Mouse (Mus musculus) ES-Bruce4 (cell line): ENCODE results near the gene Pld5. TPM values are rescaled to one million over a fixed set of nuclear protein-coding genes. Genes with fewer than 3 reads are reported as not detected.
A peak's percentile ranks its signal among the peaks of the same experiment; 100 is the strongest.

ENCODE experiments used
- H3K27ac ChIP-seq: 2 replicates; pipeline ENCODE4 v1.5.1; 2012; ENCODE audit warnings: low read length, inconsistent platforms; ENCODE audit not compliant: insufficient read depth
- H3K27me3 ChIP-seq: 2 replicates; pipeline ENCODE4 v1.6.1; 2012; ENCODE audit warnings: mild to moderate bottlenecking, low read length, inconsistent platforms; ENCODE audit not compliant: control insufficient read depth, poor library complexity, insufficient read depth, severe bottlenecking
- H3K36me3 ChIP-seq: 2 replicates; pipeline ENCODE4 v1.6.1; 2012; ENCODE audit warnings: inconsistent platforms, mild to moderate bottlenecking, low read length, moderate library complexity; ENCODE audit not compliant: control insufficient read depth, poor library complexity, insufficient read depth, severe bottlenecking
- H3K4me1 ChIP-seq: one replicate; pipeline ENCODE4 v1.8.1; 2011; ENCODE audit warnings: low read length; ENCODE audit not compliant: control insufficient read depth, insufficient read depth
- H3K4me3 ChIP-seq: 2 replicates; pipeline ENCODE4 v1.5.1; 2011; ENCODE audit warnings: low read depth, mild to moderate bottlenecking, low read length
- H3K9ac ChIP-seq: 2 replicates; pipeline ENCODE4 v1.6.1; 2012; ENCODE audit warnings: low read depth, mild to moderate bottlenecking, inconsistent platforms; ENCODE audit not compliant: poor library complexity, severe bottlenecking
- H3K9me3 ChIP-seq: replicated peaks from 2 replicates; pipeline ENCODE4 v1.6.1; 2012; ENCODE audit warnings: mild to moderate bottlenecking, low read length, inconsistent platforms; ENCODE audit not compliant: control insufficient read depth, poor library complexity, insufficient read depth, severe bottlenecking
- CTCF ChIP-seq: IDR thresholded peaks from one replicate; pipeline ENCODE4 v1.8.1; 2011; ENCODE audit warnings: low read depth, low read length
- EP300 ChIP-seq: IDR thresholded peaks from 2 replicates; pipeline ENCODE4 v1.6.1; 2011; ENCODE audit warnings: low read depth, low read length; ENCODE audit not compliant: insufficient read depth
- POLR2A ChIP-seq: IDR thresholded peaks from one replicate; pipeline ENCODE4 v1.8.1; 2011; ENCODE audit warnings: low read length; ENCODE audit not compliant: insufficient read depth
- polyA plus RNA-seq: library from polyadenylated mRNA; stranded (reverse); fragments of >200 nt; gene quantifications from 2 replicates; pipeline ENCODE4 v1.2.4, GENCODE M21; 2011; ENCODE audit warnings: low read depth; ENCODE audit not compliant: missing spikeins, insufficient read depth, insufficient read length

The Pld5 gene
- polyA plus RNA-seq: 0.36 TPM in 1 of 2 replicates, not detected in the other

DNA sequence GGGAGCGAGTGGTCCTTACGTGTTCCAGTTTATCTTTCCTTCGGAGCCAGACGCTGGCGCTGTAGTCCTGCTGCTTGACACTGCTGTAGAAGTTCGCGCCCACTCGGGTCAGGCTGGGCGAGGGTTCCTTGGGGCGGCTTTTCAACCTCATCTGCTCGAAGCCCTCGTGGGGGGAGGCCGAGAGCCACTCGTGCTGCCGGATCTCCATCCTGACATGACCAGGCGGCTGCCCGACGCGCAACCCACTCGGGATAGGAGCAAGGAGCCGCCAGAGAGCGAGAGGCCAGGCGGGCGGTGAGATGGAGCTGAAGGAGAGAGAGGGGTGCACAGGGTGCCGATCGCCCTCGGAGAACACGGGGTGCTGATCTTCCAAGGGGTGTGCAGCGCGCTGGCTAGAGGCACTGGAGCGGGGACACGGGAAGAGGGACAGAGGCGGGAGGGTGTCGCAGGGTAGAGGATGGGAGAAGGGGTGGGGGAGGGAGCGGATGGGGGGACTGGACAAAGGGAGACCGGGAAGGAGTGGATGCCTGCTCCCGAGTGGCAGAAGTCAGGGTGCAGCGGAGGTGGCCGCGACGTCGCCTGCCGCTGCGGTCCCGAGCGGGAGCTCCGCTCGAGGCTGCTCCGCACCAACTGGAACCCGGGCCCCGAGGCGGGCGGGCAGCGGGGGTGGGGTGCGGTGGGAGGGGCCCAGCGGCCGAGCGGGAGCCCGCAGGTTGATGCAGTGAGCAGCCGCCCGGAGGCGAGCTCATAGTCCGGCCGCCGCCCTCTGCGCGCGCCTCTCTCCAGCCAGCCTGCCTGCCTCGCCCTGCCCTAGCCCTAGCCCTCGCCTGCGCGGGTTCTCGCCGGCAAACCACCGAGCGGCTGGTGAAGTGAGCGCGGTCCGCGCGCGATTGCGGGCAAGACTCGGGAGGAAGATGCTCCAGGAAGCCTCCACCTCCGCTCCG, at the start of gene Pld5:
Gene Pld5 (minus strand): TSS at position 646 of the 944 bp plus-strand sequence.
- Histone ChIP-seq H3K27ac (no peak within 1 kb of the TSS), H3K9ac (peak within 1 kb of the TSS; percentile 25; the same call in 1 of the 2 replicates), H3K36me3 (no peaks in the 10 kb centered on the region), H3K27me3 (peaks cover 9% of the 10 kb centered on the region), H3K4me1 (no peaks in the 10 kb centered on the region), H3K9me3 (no peaks in the 10 kb centered on the region), H3K4me3 (peak within 1 kb of the TSS; percentile 60)
- TF ChIP-seq EP300 (no peak), POLR2A (no peak), CTCF (no peak)

DNA sequence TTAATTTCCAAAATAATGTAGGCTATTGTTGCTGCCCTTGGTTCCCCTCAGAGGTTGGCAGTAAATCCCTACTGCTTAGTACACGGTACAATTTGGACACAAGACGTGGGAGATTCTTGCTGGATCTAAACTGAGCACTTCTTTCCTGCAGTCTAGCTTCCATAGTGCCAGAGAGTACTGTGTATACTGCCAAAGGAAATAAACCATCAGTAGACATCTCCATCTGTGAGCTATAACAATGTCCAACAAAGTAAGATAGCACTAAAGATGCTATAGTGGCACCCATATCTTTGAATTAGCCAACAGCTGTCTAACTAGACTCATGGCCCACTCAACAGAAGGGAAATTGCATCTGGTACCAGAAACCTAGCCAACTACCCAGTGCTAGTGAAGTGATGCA, 40.0 kb upstream of the Pld5 start:
- no peak overlapping the region for H3K9ac ChIP-seq
- H3K27ac ChIP-seq: no peak overlapping the region
- TF ChIP-seq CTCF: no peak
- no peak for TF ChIP-seq EP300
- TF ChIP-seq POLR2A: no peak
- no peaks in the 10 kb centered on the region for H3K4me1 ChIP-seq
- H3K27me3 ChIP-seq: no peaks in the 10 kb centered on the region
- H3K9me3 ChIP-seq: no peaks in the 10 kb centered on the region
- H3K36me3 ChIP-seq: no peaks in the 10 kb centered on the region
- no peak overlapping the region for H3K4me3 ChIP-seq

DNA sequence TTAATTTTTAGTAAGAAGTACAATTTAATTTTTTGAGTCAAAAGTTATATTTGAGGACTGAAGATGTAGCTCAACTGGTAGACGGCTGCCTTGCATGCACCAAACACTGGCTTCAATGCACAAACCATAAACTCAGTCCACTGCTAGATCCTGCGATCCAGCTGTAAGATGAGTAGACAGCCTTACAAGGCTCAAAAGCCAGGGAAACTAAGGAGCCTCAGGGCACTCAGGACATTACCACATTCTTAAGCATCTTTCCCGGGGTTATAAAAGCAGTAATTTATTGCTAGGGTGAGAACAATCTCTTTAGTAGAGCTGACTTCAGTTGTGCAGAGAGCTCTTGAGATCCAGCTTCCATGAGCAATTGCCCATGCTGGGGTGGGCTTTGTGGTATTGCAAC, 35.1 kb upstream of the Pld5 start:
- Histone ChIP-seq H3K36me3 (no peaks in the 10 kb centered on the region), H3K4me3 (no peak overlapping the region), H3K4me1 (no peaks in the 10 kb centered on the region), H3K9ac (no peak overlapping the region), H3K27ac (no peak overlapping the region), H3K27me3 (no peaks in the 10 kb centered on the region), H3K9me3 (no peaks in the 10 kb centered on the region)
- TF ChIP-seq POLR2A (no peak), CTCF (no peak), EP300 (no peak)

DNA sequence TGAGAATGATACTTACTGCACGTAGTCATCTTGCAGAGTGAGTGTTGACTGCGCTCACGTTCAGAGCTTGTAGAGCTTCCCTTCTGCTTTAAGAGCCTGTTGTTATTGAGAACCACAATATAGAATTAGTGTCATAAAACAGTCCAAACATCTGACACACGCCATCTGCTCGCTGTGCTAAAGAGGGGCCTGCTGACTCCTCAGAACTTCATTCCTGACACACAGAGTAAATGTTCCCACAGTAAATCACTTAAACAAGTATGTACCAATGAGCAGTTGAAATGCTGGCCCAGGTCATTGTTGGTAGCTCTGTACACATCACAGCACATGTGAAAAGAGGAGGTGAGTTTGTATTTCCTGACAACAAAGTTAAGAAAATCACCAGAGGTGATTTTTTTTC, 14.3 kb upstream of the Pld5 start:
- Histone ChIP-seq H3K9me3 (no peaks in the 10 kb centered on the region), H3K36me3 (no peaks in the 10 kb centered on the region), H3K27ac (no peak overlapping the region), H3K9ac (no peak overlapping the region), H3K4me3 (no peak overlapping the region), H3K27me3 (no peaks in the 10 kb centered on the region), H3K4me1 (no peaks in the 10 kb centered on the region)
- TF ChIP-seq CTCF (no peak), POLR2A (no peak), EP300 (no peak)

DNA sequence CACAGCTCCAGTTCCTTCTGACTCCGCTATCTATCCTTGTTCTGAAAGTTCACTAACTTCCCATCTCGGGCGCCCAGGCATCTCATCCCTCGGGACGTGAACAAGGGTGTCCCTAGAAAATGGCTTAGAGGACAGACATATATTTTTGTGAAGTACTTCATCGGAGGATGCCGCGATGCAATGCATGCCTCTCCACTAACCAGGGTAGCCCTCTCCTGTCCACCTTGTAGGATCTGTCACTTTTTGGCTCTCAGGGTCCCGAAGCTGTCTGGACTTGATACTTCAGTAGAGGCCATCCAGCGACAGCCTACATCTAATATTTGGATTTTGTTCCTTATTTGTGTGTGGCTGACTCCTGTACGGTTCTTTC, 484 bp upstream of the Pld5 start:
- Histone ChIP-seq H3K27ac (no peak overlapping the region), H3K4me3 (peak overlapping the region; percentile 45), H3K4me1 (no peaks in the 10 kb centered on the region), H3K27me3 (peaks cover 9% of the 10 kb centered on the region), H3K36me3 (no peaks in the 10 kb centered on the region), H3K9me3 (no peaks in the 10 kb centered on the region), H3K9ac (0 out of 2 replicates have a peak overlapping the region, but pooled peaks have one; percentile 25)
- TF ChIP-seq EP300 (no peak), POLR2A (no peak), CTCF (no peak)

DNA sequence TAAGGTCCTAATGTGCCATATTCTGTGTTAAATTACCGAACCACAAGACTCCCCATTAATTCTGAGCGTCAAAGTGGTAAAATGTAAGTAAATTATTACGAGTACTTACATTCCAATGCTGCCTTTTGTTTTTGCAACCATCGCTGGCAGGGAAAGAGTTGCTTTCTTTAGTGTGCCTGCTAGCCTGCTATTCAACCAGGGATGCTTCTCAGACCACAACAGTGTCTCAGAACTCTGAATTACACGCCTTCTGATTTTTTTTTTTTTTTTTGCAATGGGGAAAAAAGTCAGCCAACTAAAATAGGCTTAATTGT, 26.4 kb downstream of the Pld5 start:
- H3K36me3 ChIP-seq: no peaks in the 10 kb centered on the region
- TF ChIP-seq POLR2A: no peak
- no peak for TF ChIP-seq EP300
- no peak for TF ChIP-seq CTCF
- no peaks in the 10 kb centered on the region for H3K27me3 ChIP-seq
- H3K9ac ChIP-seq: no peak overlapping the region
- H3K9me3 ChIP-seq: no peaks in the 10 kb centered on the region
- H3K4me1 ChIP-seq: no peaks in the 10 kb centered on the region
- no peak overlapping the region for H3K4me3 ChIP-seq
- no peak overlapping the region for H3K27ac ChIP-seq
